Mouse (Mus musculus) hindlimb bud, embryonic 11.5 days (tissue): ENCODE measurements around the gene Vsig10.
A peak's percentile ranks its signal among the peaks of the same experiment; 100 is the strongest.

ENCODE experiments used
- DNase-seq: peaks from one replicate; pipeline ENCODE4 v3.0.0-alpha.2; 2012; ENCODE audit warnings: low read depth, low spot score; ENCODE audit errors: extremely low spot score

Gene Vsig10

GRCm38 (mm10) chr5:117380199-117380598 is 61.3 kb downstream of the Vsig10 start:
- no peak for DNase-seq

- DNase-seq, result no peak
These were observed 62.9 kb downstream of the Vsig10 start for GRCm38 (mm10) chr5:117381785-117382184.

GRCm38 (mm10) chr5:117383198-117383597 is 64.3 kb downstream of the Vsig10 start:
- no peak for DNase-seq

- no peak for DNase-seq
These were observed 69.4 kb downstream of the Vsig10 start for GRCm38 (mm10) chr5:117388296-117388751.

GRCm38 (mm10) chr5:117388877-117389276 is 70.0 kb downstream of the Vsig10 start, which contains the start of gene Rfc5:
Rfc5 (minus strand) TSS chr5:117389047.
- DNase-seq, result peak; percentile 81

- DNase-seq, result no peak
These were observed 72.0 kb downstream of the Vsig10 start for GRCm38 (mm10) chr5:117390895-117391294.

- no peak for DNase-seq
These were observed 77.0 kb downstream of the Vsig10 start for GRCm38 (mm10) chr5:117395834-117396233.

- DNase-seq, result no peak
These were observed 77.7 kb downstream of the Vsig10 start for GRCm38 (mm10) chr5:117396596-117397014.

GRCm38 (mm10) chr5:117397371-117397770 is 78.5 kb downstream of the Vsig10 start:
- no peak for DNase-seq

- DNase-seq, result no peak
These were observed 79.2 kb downstream of the Vsig10 start for GRCm38 (mm10) chr5:117398007-117398550.

GRCm38 (mm10) chr5:117399281-117399680 is 80.4 kb downstream of the Vsig10 start:
- DNase-seq, result no peak

- no peak for DNase-seq
These were observed 84.7 kb downstream of the Vsig10 start for GRCm38 (mm10) chr5:117403609-117404008.
